Mouse (Mus musculus) embryonic facial prominence, embryonic 14.5 days (tissue): ENCODE measurements around the gene Gpsm2. TPM values are rescaled to one million over a fixed set of nuclear protein-coding genes. Genes with fewer than 3 reads are reported as not detected.

Experiments used
- ATAC-seq: fragments of 200-750 bp; cut with Nextera tagmentation; 2 replicates; pipeline ENCODE4 v1.8.0; 2017; ENCODE audit warnings: low read depth, moderate number of reproducible peaks, moderate TSS enrichment
- DNase-seq: peaks from one replicate; pipeline ENCODE4 v3.0.0-alpha.2; 2015; ENCODE audit warnings: low spot score
- H3K27ac ChIP-seq: fragments of 300-500 bp; sonication (generic); replicated peaks from 2 replicates; pipeline ENCODE4 v1.5.1; 2014; ENCODE audit warnings: low read depth, mild to moderate bottlenecking, low read length, moderate library complexity
- H3K27me3 ChIP-seq: fragments of 300-500 bp; sonication (generic); replicated peaks from 2 replicates; pipeline ENCODE4 v1.6.1; 2014; ENCODE audit warnings: low read length; ENCODE audit not compliant: control insufficient read depth, insufficient read depth
- H3K36me3 ChIP-seq: fragments of 300-500 bp; sonication (generic); 2 replicates; pipeline ENCODE4 v1.6.1; 2014; ENCODE audit warnings: low read length, mixed read lengths; ENCODE audit not compliant: control insufficient read depth, insufficient read depth
- H3K4me1 ChIP-seq: fragments of 300-500 bp; sonication (generic); 2 replicates; pipeline ENCODE4 v1.6.1; 2014; ENCODE audit warnings: antibody characterized with exemption, low read length; ENCODE audit not compliant: control insufficient read depth, insufficient read depth
- H3K4me2 ChIP-seq: fragments of 300-500 bp; sonication (generic); 2 replicates; pipeline ENCODE4 v1.6.1; 2014; ENCODE audit warnings: low read depth, mild to moderate bottlenecking, low read length, moderate library complexity, mixed read lengths
- H3K4me3 ChIP-seq: fragments of 300-500 bp; sonication (generic); 2 replicates; pipeline ENCODE4 v1.5.1; 2014; ENCODE audit warnings: low read depth, mild to moderate bottlenecking, low read length
- H3K9ac ChIP-seq: fragments of 300-500 bp; sonication (generic); 2 replicates; pipeline ENCODE4 v1.6.1; 2014; ENCODE audit warnings: low read depth, mild to moderate bottlenecking, low read length, moderate library complexity, mixed read lengths
- H3K9me3 ChIP-seq: fragments of 300-500 bp; sonication (generic); 2 replicates; pipeline ENCODE4 v1.6.1; 2016; ENCODE audit warnings: low read length; ENCODE audit not compliant: control insufficient read depth
- WGBS: fragments of 180-500 bp; shearing (Covaris S2); extraction: QIAGEN DNeasy Blood & Tissue Kit; methylation state at CpG from one replicate; pipeline ENCODE4 v1.1.7; 2014; 5-methylcytosine and 5-hydroxymethylcytosine counted together
- polyA plus RNA-seq: library from polyadenylated mRNA; unstranded; fragments of >200 nt; fragmentation: Nextera tagmentation; extraction: Ambion mirVana; gene quantifications from 2 replicates; pipeline ENCODE4 v1.2.1, GENCODE M21; 2014

Gene Gpsm2
- polyA plus RNA-seq, result 69.5 and 85.1 TPM in 2 replicates

- ATAC-seq (peak; percentile 98), DNase-seq (peak; percentile 99)
- H3K36me3 ChIP-seq, result no peaks in the 10 kb centered on the region
- H3K27ac ChIP-seq, result peak within 1 kb of the TSS; percentile 91
- peak within 1 kb of the TSS; percentile 78 for H3K4me2 ChIP-seq
- H3K27me3 ChIP-seq, result no peaks in the 10 kb centered on the region
- WGBS, result 3% methylated on average over 25 of the region's 53 CpGs
- peak within 1 kb of the TSS; percentile 91 for H3K9ac ChIP-seq
- no peaks in the 10 kb centered on the region for H3K9me3 ChIP-seq
- peak within 1 kb of the TSS; percentile 80 for H3K4me3 ChIP-seq
- H3K4me1 ChIP-seq, result peaks cover 26% of the 10 kb centered on the region
These were observed at the start of gene Gpsm2 for GRCm38 (mm10) chr3:108722036-108722872. Gene Gpsm2, minus strand, starts transcription at chr3:108722309.

GRCm38 (mm10) chr3:108770725-108771368 lies 48.7 kb upstream of the Gpsm2 start:
- H3K36me3 ChIP-seq, result no peaks in the 10 kb centered on the region
- no peaks in the 10 kb centered on the region for H3K9me3 ChIP-seq
- H3K4me2 ChIP-seq, result no peak overlapping the region
- H3K27me3 ChIP-seq, result no peaks in the 10 kb centered on the region
- peaks cover 11% of the 10 kb centered on the region for H3K4me1 ChIP-seq
- 16% methylated on average over 6 of the region's 6 CpGs for WGBS
- H3K27ac ChIP-seq, result peak overlapping the region; percentile 88
- H3K9ac ChIP-seq, result no peak overlapping the region; the same call in 1 of the 2 replicates
- DNase-seq (peak; percentile 94), ATAC-seq (peak; percentile 86)
- H3K4me3 ChIP-seq, result no peak overlapping the region

GRCm38 (mm10) chr3:108769547-108769946 lies 47.4 kb upstream of the Gpsm2 start:
- no peak for ATAC-seq
- Histone ChIP-seq H3K27me3 (no peaks in the 10 kb centered on the region), H3K27ac (no peak overlapping the region), H3K9ac (no peak overlapping the region), H3K4me1 (peaks cover 11% of the 10 kb centered on the region), H3K4me3 (no peak overlapping the region), H3K9me3 (no peaks in the 10 kb centered on the region), H3K4me2 (no peak overlapping the region), H3K36me3 (no peaks in the 10 kb centered on the region)
- WGBS, result 80% methylated on average over 6 of the region's 6 CpGs
- no peak for DNase-seq

- DNase-seq (no peak), ATAC-seq (no peak)
- Histone ChIP-seq H3K4me3 (no peak overlapping the region), H3K9me3 (no peaks in the 10 kb centered on the region), H3K27ac (no peak overlapping the region), H3K4me2 (no peak overlapping the region), H3K36me3 (no peaks in the 10 kb centered on the region), H3K27me3 (no peaks in the 10 kb centered on the region), H3K4me1 (peaks cover 11% of the 10 kb centered on the region), H3K9ac (no peak overlapping the region)
- 72% methylated on average over 10 of the region's 10 CpGs for WGBS
These were observed 45.3 kb upstream of the Gpsm2 start for GRCm38 (mm10) chr3:108767416-108767815.

GRCm38 (mm10) chr3:108766943-108767342 lies 44.8 kb upstream of the Gpsm2 start:
- no peaks in the 10 kb centered on the region for H3K36me3 ChIP-seq
- H3K9ac ChIP-seq, result no peak overlapping the region
- H3K4me3 ChIP-seq, result no peak overlapping the region
- H3K27me3 ChIP-seq, result no peaks in the 10 kb centered on the region
- no peak overlapping the region for H3K4me2 ChIP-seq
- no peak for DNase-seq
- peaks cover 11% of the 10 kb centered on the region for H3K4me1 ChIP-seq
- no peak for ATAC-seq
- 80% methylated on average over 7 of the region's 7 CpGs for WGBS
- no peak overlapping the region for H3K27ac ChIP-seq
- no peaks in the 10 kb centered on the region for H3K9me3 ChIP-seq

GRCm38 (mm10) chr3:108765476-108765875 lies 43.4 kb upstream of the Gpsm2 start:
- no peak overlapping the region for H3K4me2 ChIP-seq

GRCm38 (mm10) chr3:108764976-108765375 lies 42.9 kb upstream of the Gpsm2 start:
- Histone ChIP-seq H3K4me2 (no peak overlapping the region), H3K4me1 (peaks cover 5% of the 10 kb centered on the region; the same call in 1 of the 2 replicates), H3K9ac (no peak overlapping the region), H3K36me3 (no peaks in the 10 kb centered on the region), H3K9me3 (no peaks in the 10 kb centered on the region), H3K4me3 (no peak overlapping the region), H3K27me3 (no peaks in the 10 kb centered on the region), H3K27ac (no peak overlapping the region)
- WGBS, result 39% methylated on average over 7 of the region's 7 CpGs
- no peak for ATAC-seq
- DNase-seq, result no peak

More at GRCm38 (mm10) chr3:108765476-108765875, 43.4 kb upstream of the Gpsm2 start:
- Histone ChIP-seq H3K27ac (no peak overlapping the region), H3K4me3 (no peak overlapping the region), H3K9me3 (no peaks in the 10 kb centered on the region), H3K27me3 (no peaks in the 10 kb centered on the region), H3K4me1 (peaks cover 5% of the 10 kb centered on the region), H3K36me3 (no peaks in the 10 kb centered on the region), H3K9ac (no peak overlapping the region)
- ATAC-seq (no peak), DNase-seq (no peak)
- WGBS, result 83% methylated on average over 7 of the region's 7 CpGs

GRCm38 (mm10) chr3:108763691-108764090 lies 41.6 kb upstream of the Gpsm2 start:
- Histone ChIP-seq H3K4me3 (no peak overlapping the region), H3K27ac (no peak overlapping the region), H3K4me1 (peaks cover 8% of the 10 kb centered on the region; the same call in 1 of the 2 replicates), H3K9ac (no peak overlapping the region), H3K9me3 (no peaks in the 10 kb centered on the region), H3K27me3 (no peaks in the 10 kb centered on the region), H3K36me3 (no peaks in the 10 kb centered on the region), H3K4me2 (no peak overlapping the region)
- ATAC-seq, result no peak
- no peak for DNase-seq
- 54% methylated on average over 2 of the region's 2 CpGs for WGBS
